Mouse (Mus musculus) ES-E14 (cell line): ENCODE results near the gene Tmem247. TPM values are rescaled to one million over a fixed set of nuclear protein-coding genes. Genes with fewer than 3 reads are reported as not detected.

Experiments
- DNase-seq: peaks from one replicate; pipeline ENCODE4 v3.0.0-alpha.2; 2013; ENCODE audit warnings: low read depth, low spot score
- H3K27ac ChIP-seq: 2 replicates; pipeline ENCODE4 v1.5.1; 2012; ENCODE audit warnings: low read depth, mild to moderate bottlenecking, low read length, moderate library complexity, mixed read lengths; ENCODE audit not compliant: poor library complexity, insufficient read depth, severe bottlenecking
- H3K36me3 ChIP-seq: 2 replicates; pipeline ENCODE4 v1.6.1; 2012; ENCODE audit warnings: mild to moderate bottlenecking, low read length, moderate library complexity, mixed read lengths; ENCODE audit not compliant: control insufficient read depth, poor library complexity, insufficient read depth, severe bottlenecking
- H3K4me1 ChIP-seq, 2 experiments: fragments of 150-350 bp in 1 of 2; sonication (generic) in 1 of 2; 2 replicates each; pipeline ENCODE4 v1.6.1; 2012; ENCODE audit warnings: low read length in 2 of 2, mild to moderate bottlenecking in 1 of 2, mixed read lengths in 1 of 2; ENCODE audit not compliant: control insufficient read depth in 2 of 2, insufficient read depth in 2 of 2, poor library complexity in 1 of 2
- H3K4me3 ChIP-seq, 2 experiments: fragments of 150-350 bp in 1 of 2; sonication (generic) in 1 of 2; 2 replicates each; pipeline ENCODE4 v1.5.1; 2012; ENCODE audit warnings: low read length in 2 of 2, low read depth in 1 of 2, mild to moderate bottlenecking in 1 of 2, mixed read lengths in 1 of 2; ENCODE audit not compliant: insufficient read depth in 1 of 2, poor library complexity in 1 of 2, severe bottlenecking in 1 of 2
- H3K9ac ChIP-seq: 2 replicates; pipeline ENCODE4 v1.6.1; 2012; ENCODE audit warnings: low read depth, mild to moderate bottlenecking, low read length, mixed read lengths; ENCODE audit not compliant: poor library complexity, insufficient read depth, severe bottlenecking
- H3K9me3 ChIP-seq: fragments of 150-350 bp; sonication (generic); 2 replicates; pipeline ENCODE4 v1.6.1; 2012; ENCODE audit warnings: low read depth, mild to moderate bottlenecking, low read length; ENCODE audit not compliant: control insufficient read depth, insufficient read depth
- CHD2 ChIP-seq: IDR thresholded peaks from 2 replicates; pipeline ENCODE4 v1.6.1; 2014; ENCODE audit warnings: mild to moderate bottlenecking, low read depth, low read length, inconsistent platforms
- HCFC1 ChIP-seq: IDR thresholded peaks from 2 replicates; pipeline ENCODE4 v1.6.1; 2012; ENCODE audit warnings: low read length, inconsistent platforms, borderline replicate concordance; ENCODE audit not compliant: insufficient read depth
- MAFK ChIP-seq: IDR thresholded peaks from 2 replicates; pipeline ENCODE4 v1.6.1; 2014; ENCODE audit warnings: mild to moderate bottlenecking, low read depth, low read length, inconsistent platforms; ENCODE audit not compliant: insufficient read depth
- ZC3H11A ChIP-seq: IDR thresholded peaks from 2 replicates; pipeline ENCODE4 v1.6.1; 2012; ENCODE audit warnings: low read depth, mild to moderate bottlenecking, inconsistent platforms, low read length, borderline replicate concordance
- ZNF384 ChIP-seq: IDR thresholded peaks from 2 replicates; pipeline ENCODE4 v1.6.1; 2012; ENCODE audit warnings: low read depth, low read length, inconsistent platforms
- in situ Hi-C, 2 experiments: fragments of 600-800 bp; cut with MboI; formaldehyde crosslinking; loops; one replicate each; pipeline ENCODE4 v1.15.1; 2025; ENCODE audit warnings: low sequenced_read_pairs in 2 of 2, inconsistent platforms in 1 of 2; ENCODE audit not compliant: unreplicated experiment in 2 of 2
- total RNA-seq: library from RNA; depleted of rRNA; stranded (reverse); fragments of 300-350 nt; gene quantifications from 2 replicates; pipeline ENCODE4 v1.2.3, GENCODE M21; 2012

Tmem247 gene
- total RNA-seq, 1 experiment: not detected

- Histone ChIP-seq H3K9me3 (no peaks in the 10 kb centered on the region), H3K27ac (no peak overlapping the region), H3K9ac (no peak overlapping the region), H3K36me3 (no peaks in the 10 kb centered on the region), H3K4me1 (no peaks in the 10 kb centered on the region), H3K4me3 (no peak overlapping the region)
- in situ Hi-C loops: loop anchor here in 1 of 2 experiments (10.0 to 25.0 kb wide), 2 partner anchors 337 to 405 kb away; no protein-coding TSS in a partner anchor
- DNase-seq: no peak
- no peak for TF ChIP-seq HCFC1
- no peak for TF ChIP-seq MAFK
- TF ChIP-seq ZC3H11A: no peak
- TF ChIP-seq CHD2: no peak
- no peak for TF ChIP-seq ZNF384
Measured at GRCm38 (mm10) chr17:86899821-86900220, 17.3 kb upstream of the Tmem247 start.

GRCm38 (mm10) chr17:86900564-86900963 lies 16.6 kb upstream of the Tmem247 start:
- H3K27ac ChIP-seq: no peak overlapping the region
- H3K9me3 ChIP-seq: no peaks in the 10 kb centered on the region
- H3K36me3 ChIP-seq: no peaks in the 10 kb centered on the region
- H3K4me3 ChIP-seq: no peak overlapping the region
- TF ChIP-seq MAFK (no peak), CHD2 (no peak), ZC3H11A (no peak), HCFC1 (no peak), ZNF384 (no peak)
- in situ Hi-C loops: loop anchor here in 1 of 2 experiments (10.0 to 25.0 kb wide), 2 partner anchors 337 to 406 kb away; no protein-coding TSS in a partner anchor
- no peak overlapping the region for H3K9ac ChIP-seq
- no peak for DNase-seq
- no peaks in the 10 kb centered on the region for H3K4me1 ChIP-seq

DNA sequence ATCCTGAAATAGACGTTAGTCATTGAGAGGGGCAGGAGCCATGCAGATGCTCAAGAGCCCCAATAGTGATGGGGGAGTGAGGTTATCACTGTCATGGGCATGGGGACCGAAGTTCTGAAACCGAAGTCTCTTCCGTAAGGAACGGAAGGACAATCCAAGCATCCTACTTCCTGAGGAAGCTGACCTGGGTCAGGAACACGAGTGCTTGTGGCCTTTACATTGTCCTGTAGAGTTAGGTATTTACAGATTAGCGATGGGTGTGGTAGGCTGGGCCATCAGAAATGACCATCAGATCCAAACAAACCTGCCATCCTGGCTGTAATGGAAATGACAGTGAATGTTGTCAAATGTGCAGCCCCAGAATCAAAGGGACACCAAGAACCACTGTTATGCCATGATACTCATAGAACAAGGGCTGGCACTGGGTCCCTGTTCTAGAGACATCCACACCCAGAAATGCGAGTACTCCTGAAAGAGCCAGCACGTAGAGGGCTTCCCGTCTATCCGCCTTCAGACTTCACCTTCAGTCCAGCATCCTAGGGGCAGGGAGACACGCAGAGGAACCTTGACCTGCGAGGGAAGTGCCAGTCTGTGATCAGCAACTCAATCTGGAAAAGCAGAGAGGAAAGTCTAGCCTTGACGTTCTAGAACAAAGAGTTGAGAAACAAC lies 14.6 kb upstream of the Tmem247 start:
- DNase-seq: no peak
- H3K9ac ChIP-seq: no peak overlapping the region
- in situ Hi-C loops: loop anchor here in 1 of 2 experiments (10.0 to 25.0 kb wide), 2 partner anchors 335 to 408 kb away; no protein-coding TSS in a partner anchor
- no peak for TF ChIP-seq CHD2
- no peak for TF ChIP-seq HCFC1
- TF ChIP-seq MAFK: no peak
- no peak for TF ChIP-seq ZNF384
- TF ChIP-seq ZC3H11A: no peak
- no peaks in the 10 kb centered on the region for H3K9me3 ChIP-seq
- H3K36me3 ChIP-seq: no peaks in the 10 kb centered on the region
- H3K27ac ChIP-seq: no peak overlapping the region
- no peaks in the 10 kb centered on the region for H3K4me1 ChIP-seq
- H3K4me3 ChIP-seq: no peak overlapping the region

DNA sequence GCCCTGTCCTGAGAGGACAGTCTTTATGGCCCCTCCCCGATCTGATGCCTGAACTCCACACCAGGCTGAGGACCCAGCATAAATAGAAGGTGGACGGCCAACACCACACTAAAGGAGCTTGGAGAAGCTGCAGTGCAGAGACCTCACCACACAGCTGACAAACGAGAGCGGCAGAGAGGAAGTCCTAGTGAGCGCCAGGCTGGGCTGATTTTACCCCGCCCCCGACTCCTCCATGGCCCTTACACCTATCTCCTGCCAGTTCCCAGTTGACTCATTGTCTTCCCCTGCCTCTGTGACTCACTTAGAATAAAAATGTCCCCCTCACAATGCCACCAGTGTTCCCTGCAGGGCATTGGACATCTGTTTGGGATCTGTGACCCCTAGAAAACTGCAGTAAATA lies 13.6 kb upstream of the Tmem247 start:
- DNase-seq: no peak
- no peak overlapping the region for H3K27ac ChIP-seq

More for the DNA sequence above, 13.6 kb upstream of the Tmem247 start:
- in situ Hi-C loops: loop anchor here in 1 of 2 experiments (10.0 to 25.0 kb wide), 2 partner anchors 334 to 409 kb away; no protein-coding TSS in a partner anchor
- Histone ChIP-seq H3K9ac (no peak overlapping the region), H3K4me3 (no peak overlapping the region), H3K4me1 (no peaks in the 10 kb centered on the region), H3K36me3 (no peaks in the 10 kb centered on the region), H3K9me3 (no peaks in the 10 kb centered on the region)
- TF ChIP-seq MAFK (no peak), ZC3H11A (no peak)
